Mouse (Mus musculus): Measurements from ENCODE around the gene Slc8a3.

Slc8a3 gene

GRCm38 (mm10) chr12:81237158-81237557, 95.8 kb downstream of the Slc8a3 start:
- no peak for DNase-seq (ENCODE audit: low read depth, low spot score)

DNA sequence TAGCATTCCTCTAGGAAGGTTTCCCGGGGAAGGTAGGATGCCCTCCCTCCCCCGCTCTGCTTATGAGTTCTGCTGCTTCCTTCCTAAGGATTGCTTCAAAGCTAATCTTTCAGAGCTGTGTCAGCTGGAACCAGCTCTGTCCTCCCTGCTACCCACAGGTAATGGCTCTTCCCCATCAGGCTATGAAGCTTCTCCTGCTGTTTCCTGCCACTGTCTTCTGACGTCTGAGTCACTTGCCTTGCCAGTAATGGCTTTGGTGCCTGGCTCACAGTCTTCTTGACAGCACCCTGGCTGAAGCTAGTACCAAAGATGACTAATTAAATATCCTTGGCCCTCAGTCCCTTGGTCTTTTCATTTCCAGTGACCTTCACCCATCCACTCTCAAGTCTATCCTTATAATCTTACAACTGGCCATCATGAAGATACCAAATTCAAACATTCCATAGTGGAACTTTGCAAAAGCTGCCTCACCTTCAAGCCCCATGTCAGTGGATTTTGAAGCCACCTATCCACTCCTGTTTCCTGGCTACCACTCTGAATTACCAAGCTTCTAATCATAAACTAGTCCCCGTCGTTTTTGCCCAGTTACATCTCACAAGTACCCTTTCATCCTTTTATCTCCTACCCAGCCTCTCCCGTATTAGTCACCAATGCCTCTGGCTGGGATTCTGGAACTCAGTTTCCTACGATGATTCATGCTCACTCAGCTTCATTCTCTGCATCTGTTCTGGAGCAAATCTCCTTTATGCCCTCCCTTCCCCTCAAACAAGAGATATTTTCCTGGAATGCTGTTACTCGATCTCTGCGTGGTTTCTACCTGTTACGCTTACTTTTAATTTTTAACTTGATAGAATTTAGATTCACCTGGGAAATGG, 97.3 kb downstream of the Slc8a3 start:
- DNase-seq (ENCODE audit: low read depth, low spot score), result no peak

DNA sequence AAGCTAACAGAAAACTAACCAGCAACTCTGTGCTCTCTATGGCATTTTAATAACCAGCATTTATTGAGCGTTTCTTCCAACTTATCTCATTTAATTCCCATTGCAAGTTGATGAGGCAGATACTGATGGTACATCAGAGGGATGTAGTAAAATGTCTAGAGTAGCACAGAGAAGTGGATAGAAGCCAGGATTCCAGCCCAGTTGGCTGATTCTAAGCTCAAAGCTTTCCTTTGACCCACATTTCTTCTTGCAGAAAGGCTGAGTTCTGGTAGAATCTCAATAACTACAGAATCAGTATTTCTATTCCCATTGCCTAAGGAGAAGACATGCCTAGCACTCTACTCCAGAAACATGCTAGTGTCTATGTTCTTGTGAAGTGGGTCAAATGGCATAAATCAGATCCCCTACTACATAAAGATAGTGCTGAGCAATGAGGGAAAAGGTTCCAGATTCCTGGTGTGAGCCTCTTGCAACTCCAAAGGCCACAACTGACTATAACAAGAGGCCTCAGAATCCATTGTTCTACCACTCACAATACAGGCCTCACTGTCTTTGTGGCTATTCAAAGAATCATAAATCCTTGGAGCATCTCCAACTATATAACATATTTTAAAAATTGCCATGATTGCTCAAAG, 99.1 kb downstream of the Slc8a3 start:
- DNase-seq (ENCODE audit: low read depth, low spot score), result no peak

DNA sequence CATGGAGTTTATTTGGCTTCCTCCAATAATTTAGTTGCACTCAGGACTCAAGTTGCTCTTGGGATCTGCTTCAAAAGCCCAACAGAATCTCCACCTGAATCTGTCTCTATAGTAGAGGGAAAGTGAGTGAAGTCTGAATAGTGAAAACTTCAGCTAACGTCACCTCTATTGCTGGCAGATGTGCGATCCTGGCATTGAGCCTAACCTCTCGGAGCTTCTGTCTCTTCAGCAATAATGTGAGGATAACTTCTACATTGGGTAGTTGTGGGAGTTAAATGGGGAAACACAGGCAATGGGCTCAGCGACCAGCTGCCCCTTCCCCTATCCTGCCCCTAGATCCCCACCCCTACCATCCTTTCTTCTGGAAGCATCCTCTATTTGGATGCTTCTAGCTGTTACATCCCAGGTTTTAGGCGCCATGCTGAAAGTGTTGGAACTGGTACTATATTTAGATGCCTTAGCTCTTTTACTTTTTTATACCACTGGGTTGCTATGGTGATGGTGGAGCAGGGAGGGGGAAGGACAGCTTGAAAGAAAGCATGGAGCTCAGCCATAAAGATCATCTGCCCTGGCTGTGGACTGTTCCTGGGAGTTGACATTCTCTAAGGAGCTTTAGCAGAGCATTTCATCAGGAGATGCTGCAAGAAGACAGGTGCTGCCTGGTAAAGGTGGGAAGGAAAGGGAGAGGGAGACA, 105.1 kb downstream of the Slc8a3 start:
- DNase-seq (ENCODE audit: low read depth, low spot score), result peak; percentile 95

GRCm38 (mm10) chr12:81226590-81226989, 106.4 kb downstream of the Slc8a3 start:
- DNase-seq (ENCODE audit: low read depth, low spot score), result peak; percentile 49

GRCm38 (mm10) chr12:81225966-81226577, 106.9 kb downstream of the Slc8a3 start:
- no peak for DNase-seq (ENCODE audit: low read depth, low spot score)

GRCm38 (mm10) chr12:81224843-81225242, 108.1 kb downstream of the Slc8a3 start:
- DNase-seq (ENCODE audit: low read depth, low spot score), result no peak

GRCm38 (mm10) chr12:81223276-81223675, 109.7 kb downstream of the Slc8a3 start:
- DNase-seq (ENCODE audit: low read depth, low spot score), result no peak

GRCm38 (mm10) chr12:81219339-81219738, 113.6 kb downstream of the Slc8a3 start:
- no peak for DNase-seq (ENCODE audit: low read depth, low spot score)

DNA sequence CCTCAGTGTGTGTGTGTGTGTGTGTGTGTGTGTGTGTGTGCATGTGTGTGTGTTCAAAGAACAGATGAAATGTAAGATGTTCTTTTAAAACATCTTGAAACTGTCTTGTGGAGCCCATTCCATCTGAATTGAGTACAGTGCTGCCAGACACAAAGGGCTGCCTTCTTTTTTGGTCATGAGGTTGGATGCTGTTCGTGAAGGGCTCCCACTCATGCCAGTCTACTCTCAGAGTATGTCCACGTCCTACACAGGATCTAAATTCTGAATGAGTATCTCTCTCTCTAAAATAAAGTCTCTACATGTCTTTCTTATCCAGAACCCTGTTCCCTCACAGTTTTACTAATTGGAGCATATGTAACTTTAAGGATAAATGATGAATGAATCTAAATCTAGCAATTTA, 124.4 kb downstream of the Slc8a3 start:
- DNase-seq (ENCODE audit: low read depth, low spot score), result no peak

DNA sequence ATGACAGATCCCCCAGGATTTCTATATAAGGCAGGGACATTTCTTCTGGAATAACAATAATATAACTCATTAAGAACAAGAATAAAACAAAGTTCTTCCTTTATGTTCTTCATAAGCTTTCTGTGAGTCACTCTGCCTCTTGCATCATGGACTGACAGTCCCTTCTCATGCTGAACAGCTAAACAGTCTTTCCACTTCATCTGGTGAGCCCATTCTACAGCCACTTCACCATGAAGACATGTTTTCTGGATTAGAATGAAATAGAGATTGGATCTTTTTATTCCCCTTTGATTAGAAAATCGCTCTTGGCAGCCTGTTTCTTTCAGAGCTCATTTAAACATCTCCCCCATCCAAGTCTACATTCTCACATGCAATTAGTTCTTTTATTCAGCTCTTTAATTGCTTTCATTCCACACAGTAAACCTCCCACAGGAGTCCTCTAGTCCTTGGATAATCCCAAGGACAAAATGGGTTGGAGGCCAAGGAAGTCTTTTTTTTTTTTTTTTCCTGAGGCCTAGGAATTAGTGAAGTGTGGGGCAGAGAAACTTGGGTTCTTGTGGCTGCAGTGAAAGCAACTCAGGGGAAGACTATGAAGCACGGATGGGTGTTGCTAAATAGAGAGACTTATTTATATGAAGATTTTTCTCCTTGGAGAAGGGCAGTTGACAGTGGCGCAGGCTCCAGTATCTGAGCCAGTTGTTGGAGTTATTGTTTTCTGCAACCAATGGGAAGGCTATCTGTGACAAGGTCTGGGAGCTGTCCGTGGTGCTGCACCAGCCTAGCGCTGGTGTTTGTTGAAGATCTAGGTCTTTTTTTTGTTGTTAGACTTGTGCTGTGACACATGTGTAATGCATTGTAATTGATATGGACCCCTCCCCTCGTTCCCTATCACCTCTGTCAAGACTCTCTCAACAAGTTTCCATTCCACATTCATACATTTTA, 127.1 kb downstream of the Slc8a3 start:
- DNase-seq (ENCODE audit: low read depth, low spot score), result no peak

DNA sequence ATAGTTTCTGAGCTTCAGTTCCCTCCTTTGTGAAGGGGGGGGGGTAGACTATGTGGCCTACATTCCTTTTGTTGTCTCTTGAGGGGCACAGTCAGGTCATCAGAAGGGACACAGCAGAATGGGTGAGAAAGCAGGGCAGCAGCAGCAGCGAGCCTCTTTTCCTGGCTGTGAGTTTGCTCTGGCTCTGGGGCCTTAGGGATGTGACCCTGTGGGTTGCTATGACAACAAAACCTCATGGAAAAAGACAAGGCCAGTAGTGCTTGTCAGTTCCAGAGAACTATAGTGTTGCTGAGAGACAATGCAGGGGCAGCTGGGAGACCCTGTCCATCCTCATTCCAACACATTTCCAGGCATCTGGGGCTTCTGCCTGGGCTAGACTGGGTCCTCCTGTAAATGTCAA, 129.8 kb downstream of the Slc8a3 start:
- DNase-seq (ENCODE audit: low read depth, low spot score), result no peak

- peak; percentile 66 for DNase-seq (ENCODE audit: low read depth, low spot score)
Observed at GRCm38 (mm10) chr12:81199280-81199955, 133.6 kb downstream of the Slc8a3 start.

DNA sequence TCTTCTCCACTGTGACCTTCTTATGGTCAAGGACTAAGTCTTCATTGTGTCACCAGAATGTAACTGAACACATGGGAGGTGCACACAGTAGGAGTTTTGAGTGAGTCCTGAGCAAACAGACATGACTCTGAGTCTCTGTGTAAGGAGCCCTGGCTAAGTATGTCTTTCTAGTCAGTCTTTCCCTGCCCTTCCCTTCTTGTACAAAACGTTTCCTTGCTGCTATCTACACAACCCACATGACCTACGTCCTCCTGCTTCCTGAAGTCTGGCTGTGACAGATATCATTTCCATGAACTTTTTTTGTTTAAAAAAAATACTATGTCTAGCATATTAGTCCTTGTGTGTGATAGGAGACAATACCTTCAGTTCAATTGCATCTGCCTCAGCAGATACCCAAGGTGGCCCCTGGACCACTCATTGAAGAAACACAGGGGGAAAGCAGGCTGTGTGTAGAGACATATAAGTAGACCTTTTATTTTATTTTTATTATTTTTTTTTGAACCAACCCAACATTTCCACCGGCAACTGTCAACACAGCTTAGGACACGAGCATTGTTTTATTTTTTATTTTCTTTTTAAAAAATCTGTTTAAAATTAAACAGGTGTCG, 135.4 kb downstream of the Slc8a3 start:
- no peak for DNase-seq (ENCODE audit: low read depth, low spot score)

- no peak for DNase-seq (ENCODE audit: low read depth, low spot score)
Observed at GRCm38 (mm10) chr12:81193968-81194367, 139.0 kb downstream of the Slc8a3 start.

- DNase-seq (ENCODE audit: low read depth, low spot score), result no peak
Observed at GRCm38 (mm10) chr12:81189636-81190035, 143.3 kb downstream of the Slc8a3 start.

- DNase-seq (ENCODE audit: low read depth, low spot score), result no peak
Observed at GRCm38 (mm10) chr12:81188996-81189395, 144.0 kb downstream of the Slc8a3 start.

DNA sequence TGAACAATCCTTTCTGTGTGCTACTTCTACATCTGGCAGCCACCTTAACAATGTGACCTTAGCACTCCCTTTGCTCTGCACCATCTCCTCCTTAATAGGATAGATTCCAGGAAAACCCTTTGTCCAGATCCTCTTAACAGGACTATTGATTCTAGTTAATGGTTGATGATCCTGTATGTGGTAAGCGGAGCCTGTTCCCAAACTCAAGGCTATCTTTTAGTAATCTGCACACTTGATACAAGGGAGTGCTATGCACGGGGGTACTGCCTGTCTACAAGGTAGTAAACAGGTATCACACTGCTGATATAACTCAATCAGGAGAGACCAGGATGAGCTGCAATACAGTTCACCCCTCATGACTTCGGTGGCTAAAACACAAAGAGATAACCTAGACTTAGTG, 144.6 kb downstream of the Slc8a3 start:
- DNase-seq (ENCODE audit: low read depth, low spot score), result no peak

DNA sequence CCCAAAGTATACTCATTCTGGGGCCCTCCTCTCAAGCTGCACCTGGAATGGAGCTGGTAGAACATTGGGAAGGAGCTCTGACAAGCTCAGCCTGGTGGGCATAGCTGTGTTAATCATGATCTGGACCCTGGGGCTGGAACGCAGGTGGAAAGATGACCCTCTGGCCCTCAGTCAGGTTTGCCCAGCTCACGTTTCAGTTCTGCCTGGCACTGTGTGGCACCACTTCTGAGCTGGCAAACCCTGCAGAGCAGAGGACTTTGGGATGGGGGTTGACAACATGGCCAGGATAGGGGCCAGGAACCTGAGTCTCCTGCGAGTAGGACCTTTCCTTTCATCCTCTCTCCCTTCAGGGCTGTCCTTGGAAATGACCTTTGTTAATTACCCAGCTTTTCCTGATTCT, 146.3 kb downstream of the Slc8a3 start:
- DNase-seq (ENCODE audit: low read depth, low spot score), result no peak

DNA sequence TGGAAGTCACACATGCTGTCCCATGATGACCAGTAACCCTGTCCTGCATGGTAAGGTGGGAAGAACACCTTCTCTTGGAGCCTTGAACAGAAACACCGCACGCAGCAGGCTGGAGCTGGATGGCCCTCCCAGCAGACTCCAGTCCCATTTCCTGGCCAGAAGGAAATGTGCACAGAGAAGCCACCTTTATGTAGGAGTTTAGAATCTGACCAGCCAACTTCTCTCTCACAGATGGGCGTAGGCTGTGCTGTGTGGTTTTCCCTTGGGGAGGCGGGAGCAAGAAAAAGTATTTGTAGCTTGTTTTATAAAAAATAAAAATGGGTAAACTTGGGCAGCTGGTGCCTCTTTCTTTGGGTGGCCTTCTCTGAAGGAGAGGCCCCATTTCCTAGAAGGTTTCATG, 146.9 kb downstream of the Slc8a3 start:
- peak; percentile 72 for DNase-seq (ENCODE audit: low read depth, low spot score)
